Mouse (Mus musculus): ENCODE measurements at regions not wholly inside any gene's neighbourhood (a gene's known extent, or its start where the extent isn't known, plus 50 kb on each side); places are given as distances from the start of the nearest gene placed in this dataset.

GRCm38 (mm10) chr14:62157038-62157716 is 135.2 kb upstream of the Rnaseh2b start:
- TF ChIP-seq POLR2A (IDR thresholded peaks at IDR 0.05; ENCODE audit: extremely low read depth, insufficient read depth, low read length) (no peak), CTCF (IDR thresholded peaks at IDR 0.05; ENCODE audit: low read depth, low read length) (no peak)

Data from liver, adult 2 months (tissue).